Mouse (Mus musculus): ENCODE measurements around the gene Rex1bd.

The Rex1bd gene

DNA sequence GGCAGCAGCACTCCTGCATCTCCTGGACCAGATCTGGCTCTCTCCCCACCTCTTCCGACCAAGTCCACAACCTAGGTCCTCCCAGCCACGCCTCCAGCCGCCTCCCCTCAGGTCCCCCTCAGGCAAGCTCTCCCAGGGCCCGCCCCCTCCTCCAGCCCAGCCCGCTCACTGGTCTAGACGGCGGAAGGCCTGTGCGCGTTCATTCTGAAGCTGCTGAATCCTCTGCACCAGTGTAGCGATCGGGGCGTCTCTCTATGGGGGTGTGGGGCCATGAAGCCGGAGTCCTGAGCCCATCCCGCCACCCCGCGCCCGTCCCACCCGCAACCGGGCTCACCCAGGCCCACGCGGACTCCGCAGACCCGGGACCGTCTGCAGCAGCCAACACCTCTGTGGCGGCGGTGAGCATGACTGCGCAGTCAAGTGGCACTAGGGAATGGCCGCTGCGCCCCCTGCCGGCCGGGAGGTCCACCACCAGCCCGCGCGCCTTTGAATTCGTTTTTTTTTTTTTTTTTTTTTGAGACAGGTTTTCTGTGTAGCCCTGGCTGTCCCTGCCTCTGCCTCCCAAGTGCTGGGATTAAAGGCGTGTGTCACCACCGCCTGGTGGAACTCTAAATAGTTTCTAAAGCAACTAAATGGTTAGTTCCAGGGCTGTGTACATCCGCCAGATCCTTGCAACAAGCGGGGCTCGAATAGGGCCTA is at the start of gene Rex1bd:
Rex1bd (minus strand) TSS at position 425 of the 699 bp plus-strand sequence.
- DNase-seq: peak; percentile 97

DNA sequence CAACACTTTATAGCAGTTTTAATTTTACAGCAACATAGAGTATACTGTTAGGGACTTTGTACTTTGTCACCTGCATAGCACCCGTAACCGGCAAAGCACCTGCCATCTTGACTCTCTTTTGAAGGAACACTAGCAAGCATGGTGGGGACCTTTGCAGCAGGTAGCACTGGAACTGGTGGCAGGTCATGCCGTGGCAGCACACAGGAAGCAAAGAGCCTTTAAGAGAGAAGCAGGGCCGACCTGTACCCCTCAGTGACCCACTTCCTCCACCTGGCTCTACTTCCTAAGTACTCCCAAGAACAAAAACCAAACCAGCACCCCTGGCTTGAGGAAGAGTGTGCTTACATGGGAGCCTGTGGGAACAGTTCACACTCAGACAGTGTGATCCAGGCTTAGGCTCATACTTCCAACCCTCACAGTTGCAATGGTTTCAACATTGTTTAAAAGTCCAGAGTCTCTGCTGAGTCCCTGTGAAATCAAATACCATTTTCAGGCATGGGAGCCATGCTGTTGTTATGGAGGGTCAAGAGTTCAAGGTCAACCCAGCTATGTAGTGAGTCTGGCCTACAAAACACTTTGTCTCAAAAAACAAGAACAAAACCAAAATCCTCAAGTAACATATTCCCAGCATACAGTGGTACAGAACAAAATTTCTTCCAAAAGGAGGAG is 48.7 kb upstream of the Rex1bd start:
- no peak for DNase-seq

DNA sequence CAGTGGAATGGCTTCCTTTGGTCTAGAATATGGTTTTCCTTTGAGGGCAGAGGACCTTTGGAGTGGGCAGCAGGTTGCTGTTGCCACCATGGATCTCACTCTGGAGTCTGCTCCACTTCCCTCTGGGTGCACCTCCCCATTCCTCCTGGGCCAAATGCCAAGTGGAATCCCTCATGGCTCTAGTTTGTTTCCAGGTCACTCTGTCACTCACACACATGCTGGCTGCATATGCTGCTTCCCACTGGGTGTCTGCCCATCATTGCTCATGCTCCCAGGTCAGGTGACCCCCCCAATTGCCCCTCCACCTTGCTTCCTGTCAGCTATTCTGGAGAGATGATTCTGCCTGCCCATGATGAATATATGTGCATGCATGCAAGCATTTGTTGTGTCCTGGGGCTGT is 47.2 kb upstream of the Rex1bd start:
- DNase-seq: peak; percentile 72

DNA sequence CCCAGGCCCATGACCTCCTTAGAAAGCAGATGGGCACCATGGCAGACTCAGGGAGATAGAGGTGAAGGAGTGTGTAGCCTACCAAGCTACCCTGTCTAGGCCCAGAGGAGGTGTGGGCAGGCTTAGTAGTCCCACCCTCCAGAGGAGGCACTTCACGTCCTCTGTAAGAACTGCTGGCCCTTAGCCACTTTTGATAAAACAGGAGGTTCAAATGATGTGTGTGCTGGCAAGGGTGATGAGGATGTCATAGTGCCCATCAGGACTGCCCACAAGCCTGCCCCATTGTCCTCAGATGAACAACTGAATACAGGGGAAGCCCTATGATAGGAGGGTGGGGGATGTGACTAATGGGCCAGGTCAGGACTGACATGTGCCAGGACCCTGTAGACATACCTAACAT is 46.3 kb upstream of the Rex1bd start:
- no peak for DNase-seq

DNA sequence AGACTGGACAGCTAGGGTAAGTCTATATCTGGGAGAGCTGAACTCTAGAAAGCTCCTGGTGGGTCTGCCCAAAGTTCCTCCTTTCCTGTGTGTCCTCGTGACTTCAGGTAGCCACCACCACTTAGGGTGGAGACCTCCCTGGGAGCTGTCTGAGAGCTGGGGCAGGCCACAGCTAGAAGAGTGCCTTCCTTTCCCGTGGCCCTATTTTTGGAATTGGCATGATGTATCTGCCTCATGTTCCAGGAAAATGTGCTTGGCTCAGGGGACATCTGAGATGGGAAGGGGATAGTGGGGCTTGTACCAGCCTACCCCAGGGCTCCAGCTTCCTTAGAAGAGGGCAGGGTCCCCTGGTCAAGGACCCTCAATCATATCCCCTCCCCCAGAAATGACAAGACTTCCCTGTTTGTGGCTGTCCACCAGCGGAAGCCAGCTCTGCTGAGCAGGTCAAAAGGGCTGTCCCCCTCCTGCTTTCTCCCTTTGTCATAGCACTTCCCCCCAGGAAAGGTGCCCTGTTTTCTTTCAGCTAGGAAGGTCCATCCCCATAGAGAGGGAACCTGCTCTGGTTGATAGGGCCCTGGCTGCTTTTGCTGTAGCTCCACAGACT is 45.1 kb upstream of the Rex1bd start:
- no peak for DNase-seq

DNA sequence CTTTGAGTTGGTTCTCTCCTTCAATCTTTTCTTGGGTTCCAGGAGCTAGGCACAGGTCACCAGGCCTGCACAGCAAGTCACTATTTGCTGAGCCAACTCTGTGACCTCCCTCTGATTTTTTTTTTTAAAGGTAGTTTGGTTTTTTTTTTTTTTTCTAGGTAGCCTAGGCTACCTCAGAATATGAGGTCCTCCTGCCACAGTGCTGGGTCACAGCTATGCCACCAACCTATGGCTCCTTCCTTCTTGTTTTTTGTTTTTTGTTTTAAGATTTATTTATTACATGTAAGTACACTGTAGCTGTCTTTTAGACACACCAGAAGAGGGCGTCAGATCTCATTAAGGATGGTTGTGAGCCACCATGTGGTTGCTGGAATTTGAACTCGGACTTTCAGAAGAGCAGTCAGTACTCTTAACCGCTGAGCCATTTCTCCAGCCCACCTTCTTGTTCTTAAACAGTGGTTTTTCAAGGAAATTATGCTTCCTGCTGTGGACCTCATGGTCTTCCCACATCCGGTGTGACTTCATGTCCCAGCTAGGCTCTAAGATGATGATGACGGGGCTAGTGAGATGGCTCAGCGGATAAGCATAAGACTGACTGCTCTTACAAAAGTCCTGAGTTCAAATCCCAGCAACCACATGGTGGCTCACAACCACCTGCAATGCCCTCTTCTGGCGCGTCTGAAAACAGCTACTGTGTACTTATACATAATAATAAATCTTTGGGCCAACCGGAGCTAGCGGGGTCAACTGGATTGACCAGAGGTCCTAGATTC is 43.0 kb upstream of the Rex1bd start:
- no peak for DNase-seq

DNA sequence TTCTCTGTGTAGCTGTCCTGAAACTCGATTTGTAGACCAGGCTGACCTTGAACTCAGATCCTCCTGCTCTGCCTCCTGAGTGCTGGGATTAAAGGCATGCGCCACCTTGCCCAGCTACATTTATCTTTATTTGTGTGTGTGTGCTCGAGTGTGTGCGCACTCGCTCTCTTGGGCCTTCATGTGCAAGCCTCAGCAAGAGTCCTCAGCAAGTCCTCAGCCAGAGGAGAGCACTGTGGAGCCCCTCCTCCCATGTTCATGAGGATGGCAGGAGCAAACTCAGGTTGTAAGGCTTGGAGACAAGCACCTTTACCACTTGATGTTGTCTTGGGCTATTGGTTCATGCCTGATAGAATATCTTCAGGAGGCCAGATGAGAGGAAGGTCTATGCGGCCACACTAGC is 41.2 kb upstream of the Rex1bd start:
- DNase-seq: no peak

DNA sequence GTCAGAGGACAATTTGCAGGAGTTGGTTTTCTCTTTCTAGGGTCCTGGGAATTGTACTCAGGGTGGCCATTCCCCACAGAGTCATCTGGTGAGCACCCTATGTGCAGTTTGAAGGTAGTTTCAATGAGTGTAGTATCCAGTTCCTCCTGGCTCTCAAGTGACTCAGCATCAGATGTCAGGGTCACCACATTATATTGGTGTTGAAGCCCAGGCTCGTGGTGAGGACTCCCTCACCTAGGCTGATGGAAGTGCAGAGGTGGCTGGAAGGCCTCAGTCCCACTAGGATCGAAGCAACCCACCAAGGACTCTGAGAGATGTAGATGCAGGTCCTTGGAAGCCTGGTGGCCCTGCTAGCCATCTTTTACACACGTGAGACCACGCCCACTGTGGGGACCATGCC is 39.9 kb upstream of the Rex1bd start:
- no peak for DNase-seq

DNA sequence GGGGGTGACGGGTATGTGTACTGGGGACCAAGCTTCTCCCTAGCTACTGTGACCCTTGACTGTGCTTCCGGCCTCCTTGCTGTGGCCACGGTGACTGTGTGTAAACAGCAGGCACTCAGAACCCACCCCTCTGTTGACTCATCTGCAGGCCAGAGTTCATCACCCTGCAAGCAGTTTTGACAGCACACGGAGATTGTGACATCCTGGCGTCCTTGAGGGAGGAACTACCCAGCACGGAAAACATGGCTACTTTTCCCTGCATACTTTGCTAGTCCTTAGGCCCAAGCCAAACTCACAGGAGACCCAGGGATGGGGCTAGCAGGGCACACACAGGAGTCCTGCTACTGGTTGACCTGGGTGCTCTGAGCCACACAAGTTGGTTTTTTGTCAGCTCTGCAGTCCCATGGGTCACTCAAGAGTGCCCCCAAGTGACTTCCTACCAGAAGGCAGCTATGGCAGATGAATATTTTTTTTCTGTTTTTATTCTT is 37.7 kb upstream of the Rex1bd start:
- DNase-seq: peak; percentile 25

DNA sequence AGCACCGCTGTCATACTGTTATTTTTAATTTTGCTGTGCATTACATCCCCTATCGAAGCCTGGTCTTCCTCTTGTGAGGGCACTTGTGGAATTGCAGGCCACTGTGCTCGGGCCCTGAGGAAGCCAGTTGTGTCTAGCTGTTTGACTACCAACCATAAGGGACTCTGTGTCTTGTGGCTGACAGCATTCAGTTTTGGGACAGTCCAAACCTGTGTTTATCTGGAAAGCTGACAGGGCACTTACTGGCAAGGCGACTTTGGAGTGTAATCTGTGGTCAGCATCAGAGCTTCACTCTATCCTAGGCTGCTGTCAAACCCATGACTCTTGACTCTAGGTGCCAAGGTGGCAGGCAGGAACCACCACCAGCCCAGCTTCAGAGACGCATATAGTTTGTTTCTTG is 34.5 kb upstream of the Rex1bd start:
- no peak for DNase-seq

DNA sequence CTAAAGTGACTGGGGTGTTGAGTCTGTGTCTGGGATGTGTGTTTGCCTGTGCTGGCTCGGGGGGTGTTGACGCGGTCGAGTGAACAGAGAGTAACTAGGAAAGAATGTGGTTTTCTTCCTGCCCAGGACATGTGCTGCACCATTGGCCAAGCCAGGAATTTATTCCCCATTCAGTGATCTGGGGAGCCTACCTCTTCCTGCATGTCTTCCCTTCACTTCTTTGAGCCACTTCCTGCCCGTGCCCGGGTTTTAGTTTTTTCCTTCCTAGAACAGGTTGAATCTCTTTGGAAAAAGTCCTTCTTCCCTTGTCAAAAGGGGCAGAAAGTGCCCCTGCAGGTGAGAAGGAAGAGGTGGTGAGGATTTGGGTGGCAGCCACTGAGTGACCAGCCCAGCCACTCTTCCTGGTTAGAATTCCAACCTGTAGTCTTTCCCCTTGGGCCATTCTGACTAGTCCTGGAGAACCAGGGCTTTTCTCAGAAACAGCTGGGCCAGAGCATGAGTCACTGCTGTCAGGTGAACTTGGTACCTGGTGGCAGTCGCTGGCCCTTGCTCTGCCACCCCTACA is 34.0 kb upstream of the Rex1bd start:
- DNase-seq: no peak

DNA sequence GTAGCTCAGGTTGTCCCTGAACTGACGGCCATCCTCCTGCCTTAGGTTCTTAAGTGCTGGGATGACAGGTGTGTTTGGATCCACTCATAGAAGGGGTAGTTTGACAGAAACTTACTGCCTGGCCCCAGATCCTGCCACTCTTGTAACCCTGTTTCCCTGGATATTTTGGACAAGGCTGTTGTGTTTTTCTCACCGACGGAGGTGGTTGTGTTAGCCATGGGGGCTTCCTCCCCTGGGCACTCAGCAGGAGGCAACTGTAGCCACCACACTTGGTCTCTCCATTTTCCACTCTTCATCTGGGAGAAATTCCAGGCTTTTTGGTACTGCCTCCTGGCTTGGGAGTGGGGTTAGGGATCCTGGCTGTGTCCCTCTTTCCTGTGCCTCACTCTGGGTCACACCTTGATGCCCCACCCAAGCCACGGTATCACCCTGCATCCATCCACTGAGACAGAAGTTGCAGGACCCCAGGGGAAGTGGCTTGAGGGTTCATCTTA is 33.5 kb upstream of the Rex1bd start:
- no peak for DNase-seq

DNA sequence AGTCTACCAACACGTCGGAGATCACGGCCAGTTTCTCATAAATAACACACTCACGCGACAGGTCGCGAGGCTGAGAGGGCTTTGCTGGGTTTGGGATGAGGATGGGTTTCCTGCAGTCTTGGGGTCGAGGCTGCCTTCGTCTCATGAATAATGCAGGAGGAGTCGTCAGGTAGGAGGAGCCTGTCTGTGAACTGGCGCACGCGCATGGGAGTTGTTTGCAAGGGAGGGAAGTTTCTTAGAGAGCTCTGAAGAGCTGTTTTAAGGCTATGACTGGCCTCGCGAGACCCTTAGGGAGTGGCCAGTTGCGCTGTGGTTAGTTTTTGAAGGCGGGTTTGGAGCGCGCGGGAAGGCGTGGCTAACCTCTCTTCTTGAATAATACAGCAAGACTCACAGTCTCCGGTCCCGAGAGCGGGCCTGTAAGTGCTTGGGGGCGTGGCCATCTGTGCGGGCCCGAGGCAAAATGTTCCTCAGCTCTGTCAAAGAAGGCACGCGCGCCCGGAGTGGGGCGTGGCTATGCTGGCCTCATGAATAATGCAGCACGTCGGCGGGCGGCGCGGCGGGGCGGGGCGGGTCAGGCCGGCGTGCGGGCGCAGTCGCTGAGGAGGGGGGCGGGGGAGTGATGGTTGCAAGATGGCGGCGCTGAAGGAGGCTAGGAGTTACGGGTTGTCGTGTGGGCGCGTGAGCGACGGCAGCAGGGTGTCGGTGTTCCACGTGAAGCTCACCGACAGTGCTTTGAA is 32.7 kb upstream of the Rex1bd start, which contains the start of gene Ell:
Ell (plus strand) TSS at position 381 of the 737 bp plus-strand sequence.
- peak; percentile 99 for DNase-seq

DNA sequence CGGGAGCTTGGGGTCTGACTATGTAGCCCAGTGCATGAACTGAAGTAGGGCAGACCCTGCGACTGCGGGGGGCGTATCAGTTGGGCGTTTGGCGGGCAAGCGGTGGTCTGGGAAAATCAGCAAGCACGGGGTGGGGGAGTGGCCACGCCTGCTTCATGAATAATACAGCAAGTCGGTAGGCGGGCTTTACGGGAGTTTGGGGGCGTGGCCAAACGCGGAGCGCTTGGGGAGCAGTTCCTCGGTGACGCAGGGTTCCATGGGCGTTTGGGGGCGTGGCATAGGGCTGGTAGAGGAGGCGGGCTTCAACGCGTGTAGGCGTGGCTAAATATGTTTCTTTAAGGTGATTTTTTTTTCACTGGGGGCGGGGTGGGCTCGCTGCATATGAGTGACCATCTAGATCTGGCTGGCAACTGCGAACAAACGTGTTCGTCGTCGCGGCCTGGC is 32.1 kb upstream of the Rex1bd start:
- DNase-seq: peak; percentile 99

DNA sequence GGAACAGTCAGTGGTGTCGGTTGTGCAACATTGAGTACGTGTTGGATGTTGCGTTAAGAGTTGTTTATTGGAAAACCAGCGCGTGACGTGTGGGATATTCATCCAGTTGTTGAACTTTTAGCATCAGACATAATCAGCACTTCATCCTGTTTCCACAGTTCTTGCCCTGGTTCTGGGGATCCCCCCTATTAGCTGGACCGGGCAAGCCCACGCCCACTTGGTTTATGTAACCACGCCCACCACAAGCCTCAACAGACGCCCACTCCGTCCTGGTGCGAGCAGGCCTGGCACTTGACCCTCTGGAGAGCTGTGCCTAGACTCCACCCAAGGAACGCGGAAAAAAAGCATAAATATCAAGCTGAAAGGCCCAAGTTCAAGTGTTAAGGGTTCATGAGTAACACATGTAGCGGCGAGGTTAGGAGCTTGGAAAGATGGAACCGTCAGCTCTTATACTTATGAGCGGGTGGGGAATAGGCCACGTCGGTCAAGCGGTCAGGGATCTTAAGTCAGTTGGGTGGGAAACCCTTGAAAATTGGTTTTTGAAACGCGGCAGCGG is 31.6 kb upstream of the Rex1bd start:
- peak; percentile 70 for DNase-seq

DNA sequence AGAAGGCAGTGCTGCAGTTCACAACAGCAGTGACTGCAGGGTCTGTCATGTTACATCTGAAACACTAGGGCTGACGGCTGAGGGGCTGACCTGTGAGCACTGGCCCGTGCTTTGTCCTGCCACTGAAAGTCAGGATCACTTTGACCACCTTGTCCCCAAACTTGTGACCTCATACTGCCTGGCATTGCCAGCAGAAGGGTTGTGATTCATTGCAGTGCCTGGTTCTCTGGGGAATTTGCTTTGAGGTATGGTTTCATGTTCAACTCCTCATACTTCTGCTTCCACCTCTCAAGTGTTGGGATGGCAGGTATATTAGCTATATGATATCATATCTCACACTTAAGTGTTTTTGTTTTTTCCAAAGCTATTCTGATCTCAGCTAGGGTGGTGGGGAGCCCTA is 29.1 kb upstream of the Rex1bd start:
- DNase-seq: no peak

DNA sequence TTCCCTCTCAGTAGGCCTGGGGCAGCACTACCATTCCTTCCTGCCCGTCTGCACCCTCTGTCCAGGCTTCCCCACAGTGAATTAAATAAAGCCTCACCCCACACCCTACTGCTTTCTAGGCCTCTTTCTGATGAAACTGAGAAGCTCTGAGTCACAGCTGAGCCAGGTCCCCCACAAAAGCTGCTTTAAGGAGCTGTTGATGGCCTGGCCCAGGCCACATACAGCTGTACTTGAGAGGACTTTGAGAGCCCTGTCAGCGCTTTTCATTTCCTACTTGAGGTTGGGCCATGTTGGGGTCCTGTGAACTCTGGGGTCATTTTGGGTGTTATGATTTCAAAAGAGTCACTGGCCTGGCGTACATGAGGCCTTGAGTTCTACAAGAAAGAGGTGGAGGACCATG is 28.7 kb upstream of the Rex1bd start:
- no peak for DNase-seq

DNA sequence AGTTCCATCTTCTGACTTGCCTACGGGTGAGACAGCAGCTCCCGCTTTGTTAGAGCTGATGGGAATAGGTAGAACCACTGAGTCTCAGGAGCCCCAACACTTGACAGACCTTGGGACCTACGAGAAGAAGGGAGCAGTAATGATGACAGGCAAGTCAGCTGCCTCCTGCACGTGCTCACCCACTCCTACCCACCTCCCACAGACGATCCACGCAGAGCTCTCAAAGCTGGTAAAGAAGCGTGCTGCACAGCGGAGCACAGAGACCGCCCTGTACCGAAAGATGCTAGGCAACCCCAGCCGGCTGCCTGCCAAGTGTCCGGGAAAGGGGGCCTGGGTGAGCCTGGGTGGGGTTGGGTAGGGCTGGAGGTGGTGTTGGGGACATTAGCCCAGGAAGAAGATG is 27.7 kb upstream of the Rex1bd start:
- DNase-seq: no peak

DNA sequence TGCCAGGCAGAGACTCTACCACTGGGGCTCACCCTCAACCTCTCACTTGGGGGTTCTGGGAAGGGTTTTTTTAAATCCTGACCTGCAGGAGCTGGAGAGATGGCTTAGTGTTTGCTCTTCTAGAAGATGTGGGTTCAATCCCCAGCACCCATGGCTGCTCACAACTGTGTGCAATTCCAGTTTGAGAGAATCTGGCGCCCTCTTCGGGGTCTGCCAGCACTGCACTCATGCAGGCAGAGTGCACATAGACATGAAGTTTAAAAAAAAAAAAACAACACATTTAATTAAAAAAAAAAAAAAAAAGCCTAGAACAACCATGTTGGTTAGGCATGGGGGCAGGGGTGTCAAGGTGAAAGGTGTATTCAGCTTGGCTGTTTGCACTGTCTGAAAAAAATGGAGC is 23.8 kb upstream of the Rex1bd start:
- no peak for DNase-seq

DNA sequence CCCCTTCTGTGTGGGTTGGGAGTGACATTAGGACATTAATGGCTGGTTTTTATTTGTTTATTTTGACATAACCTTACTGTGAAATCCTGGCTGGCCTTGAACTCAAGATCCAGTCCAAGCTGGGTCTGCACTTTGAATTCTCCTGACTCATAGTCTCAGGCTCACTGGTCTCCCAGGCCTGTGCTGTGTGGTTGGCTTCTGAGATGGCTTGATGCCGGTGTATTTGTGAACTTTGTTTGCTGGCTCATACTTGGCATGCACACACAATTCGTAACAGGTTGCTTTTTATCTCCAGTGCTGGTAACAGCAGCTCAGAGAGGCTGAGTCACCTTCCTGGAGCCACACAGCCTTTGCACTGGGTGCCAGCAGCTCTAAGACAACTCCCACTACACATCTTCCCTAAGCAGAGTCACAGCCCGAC is 23.2 kb upstream of the Rex1bd start:
- no peak for DNase-seq

DNA sequence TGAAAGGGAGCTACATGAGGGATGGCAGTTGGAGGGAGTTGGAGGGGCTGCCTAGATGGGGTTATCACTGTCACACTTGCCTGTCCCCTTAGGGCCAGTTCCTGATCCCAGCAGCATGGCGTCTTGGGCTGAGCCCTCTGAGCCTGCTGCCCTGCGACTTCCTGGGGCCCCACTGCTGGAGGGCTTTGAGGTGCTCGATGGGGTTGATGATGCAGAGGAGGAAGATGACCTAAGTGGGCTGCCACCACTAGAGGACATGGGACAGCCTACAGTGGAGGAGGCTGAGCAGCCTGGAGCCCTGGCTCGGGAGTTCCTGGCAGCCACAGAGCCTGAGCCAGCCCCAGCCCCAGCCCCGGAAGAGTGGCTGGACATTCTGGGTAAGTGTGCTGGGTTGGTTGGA is 22.7 kb upstream of the Rex1bd start:
- no peak for DNase-seq

All from retina, postnatal 1 day (tissue).